Mouse (Mus musculus) heart, postnatal 0 days (tissue): ENCODE results near the gene Rpn1.

Experiments
- CTCF ChIP-seq: IDR thresholded peaks from 2 replicates; pipeline ENCODE4 v1.5.1; 2016; ENCODE audit warnings: antibody characterized with exemption, control low read depth, low read depth
- EP300 ChIP-seq: IDR thresholded peaks from 2 replicates; pipeline ENCODE4 v1.6.1; 2016; ENCODE audit warnings: antibody characterized with exemption, low read depth

DNA sequence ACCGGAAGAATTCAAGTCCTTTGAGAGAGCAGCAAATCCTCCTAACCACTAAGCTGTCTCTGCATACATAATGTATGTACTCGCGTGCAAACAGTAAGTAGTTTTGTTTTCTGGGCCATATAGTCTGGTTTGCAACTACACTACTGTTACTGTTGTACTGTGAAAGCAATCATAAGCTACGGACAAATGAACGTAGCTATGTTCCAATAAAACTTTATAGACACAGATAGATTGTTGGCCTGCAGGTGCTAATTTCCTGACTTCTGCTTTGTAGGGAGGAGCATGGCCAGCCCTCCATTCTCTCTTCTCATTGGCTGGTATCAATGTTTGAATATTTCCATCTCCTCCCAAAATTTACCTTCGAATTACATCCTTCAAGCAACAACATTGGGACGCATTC, 1.2 kb upstream of the Rpn1 start:
- TF ChIP-seq CTCF, result no peak
- no peak for TF ChIP-seq EP300
